In genomic region chr14:105127715-105128385, GRCm38 (mm10) we compare ENCODE assay signal across 17 mouse cellular contexts. TPM values are rescaled to one million over a fixed set of nuclear protein-coding genes. Genes with fewer than 3 reads are reported as not detected.
DNase-seq lines count a peak whose midpoint lies in the region; ATAC-seq lines count a peak whose summit lies in the region.
"Had no signal": no experiment of that assay in that cellular context is flagged by ENCODE, and none has a peak within 500 bp of the region (broad histone marks: within the 10 kb centered on the region; RNA-seq: fewer than 3 reads in every experiment).

No protein-coding gene starts in this region.

- ATAC-seq in kidney, embryonic 15.5 days (replicated peaks; ENCODE audit: low FRiP score): no peak
- ATAC-seq: inflammation-experienced regulatory T-cells, adult 6 months; midbrain, embryonic 15.5 days had no signal

- 92% methylated on average over 4 of the region's 4 CpGs for WGBS in kidney, embryonic 15.5 days

- H3K27me3 ChIP-seq in kidney, embryonic 15.5 days: no peaks in the 10 kb centered on the region
- H3K27me3 ChIP-seq: midbrain, embryonic 15.5 days had no signal

- H3K9me3 ChIP-seq in kidney, embryonic 15.5 days (replicated peaks): no peaks in the 10 kb centered on the region
- H3K9me3 ChIP-seq: forebrain, embryonic 10.5 days; midbrain, embryonic 15.5 days had no signal

- no peak overlapping the region for H3K4me2 ChIP-seq in kidney, embryonic 15.5 days
- H3K4me2 ChIP-seq: midbrain, embryonic 15.5 days had no signal

- no peaks in the 10 kb centered on the region for H3K4me1 ChIP-seq in kidney, embryonic 15.5 days
- H3K4me1 ChIP-seq: forebrain, embryonic 10.5 days; midbrain, embryonic 15.5 days had no signal

- H3K4me3 ChIP-seq in kidney, embryonic 15.5 days (replicated peaks): no peak overlapping the region
- H3K4me3 ChIP-seq: forebrain, embryonic 10.5 days; gastrocnemius, adult 2 months; midbrain, embryonic 15.5 days had no signal

- H3K36me3 ChIP-seq in kidney, embryonic 15.5 days: peaks cover 64% of the 10 kb centered on the region

- H3K27ac ChIP-seq in kidney, embryonic 15.5 days: no peak overlapping the region
- H3K27ac ChIP-seq: forebrain, embryonic 10.5 days; gastrocnemius, adult 2 months; liver, embryonic 14.5 days; midbrain, embryonic 15.5 days had no signal

- H3K9ac ChIP-seq in kidney, embryonic 15.5 days: no peak overlapping the region
- H3K9ac ChIP-seq: liver, embryonic 14.5 days; midbrain, embryonic 15.5 days had no signal

- peak; percentile 65 to 80 for DNase-seq in kidney, adult 8-10 months
- peak; percentile 39 for DNase-seq in A20 (ENCODE audit: low read depth, low spot score)
- peak; percentile 28 for DNase-seq in ZHBTc4 (ENCODE audit: low read depth, low spot score)
- DNase-seq in retina, embryonic 14.5 days (ENCODE audit: low spot score): peak; percentile 10
- DNase-seq in embryo, embryonic 11 days: no peak
- DNase-seq in layer of hippocampus, adult 8-10 months (ENCODE audit: low spot score in 2 of 2): no peak
- DNase-seq: adrenal gland, postnatal 14 days; cerebellum, postnatal 25 days; gastrocnemius, adult 2 months; left cerebral cortex, postnatal 4 days; lung, postnatal 4 days; thymus, postnatal 4 days had no signal

RNA-seq across cellular contexts. Expression of gene Rbm26, which starts 49.3 kb away (rescaled TPM):
- polyA plus RNA-seq in kidney, embryonic 15.5 days (2015; fragmentation: Nextera tagmentation; extraction: Ambion mirVana): 34.0 and 34.7 TPM in 2 replicates
- 10 to 100 TPM; 58.7 to 66.5 (median 63.0) TPM for total RNA-seq in layer of hippocampus, adult 8-10 months (2022)

Comparison
In these comparisons a context has a peak if more than half of its experiments do, and no peak if none do; other contexts are left out.
1. DNase-seq: peak in kidney, adult 8-10 months (2 of 2), A20 (single experiment), ZHBTc4 (single experiment) and retina, embryonic 14.5 days (single experiment); none in embryo, embryonic 11 days (single experiment) and layer of hippocampus, adult 8-10 months (0 of 2).